Mouse (Mus musculus) intestine, embryonic 16.5 days (tissue): ENCODE measurements around the gene Nr0b2. TPM values are rescaled to one million over a fixed set of nuclear protein-coding genes. Genes with fewer than 3 reads are reported as not detected.

ENCODE experiments used
- ATAC-seq: fragments of 200-750 bp; cut with Nextera tagmentation; 2 replicates; pipeline ENCODE4 v1.8.0; 2017; ENCODE audit warnings: moderate TSS enrichment, moderate library complexity
- H3K27ac ChIP-seq: fragments of 300-500 bp; sonication (generic); 2 replicates; pipeline ENCODE4 v1.5.1; 2014; ENCODE audit warnings: mild to moderate bottlenecking, low read length
- H3K27me3 ChIP-seq: fragments of 300-500 bp; sonication (generic); replicated peaks from 2 replicates; pipeline ENCODE4 v1.6.1; 2014; ENCODE audit warnings: low read length, control low read depth, mixed read lengths; ENCODE audit not compliant: control insufficient read depth, insufficient read depth
- H3K36me3 ChIP-seq: fragments of 300-500 bp; sonication (generic); 2 replicates; pipeline ENCODE4 v1.6.1; 2014; ENCODE audit warnings: low read length, control low read depth; ENCODE audit not compliant: control insufficient read depth, insufficient read depth
- H3K4me1 ChIP-seq: fragments of 300-500 bp; sonication (generic); 2 replicates; pipeline ENCODE4 v1.6.1; 2014; ENCODE audit warnings: low read length, control low read depth, mixed read lengths; ENCODE audit not compliant: control insufficient read depth, insufficient read depth
- H3K4me2 ChIP-seq: fragments of 300-500 bp; sonication (generic); 2 replicates; pipeline ENCODE4 v1.6.1; 2014; ENCODE audit warnings: low read depth, low read length, control low read depth
- H3K4me3 ChIP-seq: fragments of 300-500 bp; sonication (generic); 2 replicates; pipeline ENCODE4 v1.5.1; 2014; ENCODE audit warnings: mild to moderate bottlenecking, low read length
- H3K9ac ChIP-seq: fragments of 300-500 bp; sonication (generic); 2 replicates; pipeline ENCODE4 v1.6.1; 2014; ENCODE audit warnings: low read depth, low read length
- H3K9me3 ChIP-seq: fragments of 300-500 bp; sonication (generic); 2 replicates; pipeline ENCODE4 v1.6.1; 2016; ENCODE audit warnings: low read length, control low read depth; ENCODE audit not compliant: control insufficient read depth
- WGBS: fragments of 180-500 bp; shearing (Covaris S2); extraction: QIAGEN DNeasy Blood & Tissue Kit; methylation state at CpG from one replicate; pipeline ENCODE4 v1.1.7; 2014; 5-methylcytosine and 5-hydroxymethylcytosine counted together
- polyA plus RNA-seq: library from polyadenylated mRNA; unstranded; fragments of >200 nt; fragmentation: Nextera tagmentation; extraction: Ambion mirVana; gene quantifications from 2 replicates; pipeline ENCODE4 v1.2.1, GENCODE M21; 2015

The Nr0b2 gene
- polyA plus RNA-seq, 1 experiment from 2014 or later, result 9.2 TPM

GRCm38 (mm10) chr4:133519369-133519665 is 33.9 kb upstream of the Nr0b2 start:
- Histone ChIP-seq H3K27ac (peak overlapping the region; percentile 90), H3K36me3 (no peaks in the 10 kb centered on the region), H3K9me3 (no peaks in the 10 kb centered on the region), H3K4me1 (peaks cover 4% of the 10 kb centered on the region; the same call in 1 of the 2 replicates), H3K4me3 (peak overlapping the region; percentile 62), H3K27me3 (peaks cover 21% of the 10 kb centered on the region), H3K9ac (peak overlapping the region; percentile 79), H3K4me2 (peak overlapping the region; percentile 51)
- ATAC-seq, result peak; percentile 65; the same call in 1 of the 2 replicates
- WGBS, result 4% methylated on average over 25 of the region's 25 CpGs

- Histone ChIP-seq H3K4me2 (no peak overlapping the region), H3K27me3 (peaks cover 21% of the 10 kb centered on the region), H3K9ac (no peak overlapping the region), H3K4me3 (no peak overlapping the region), H3K4me1 (peaks cover 4% of the 10 kb centered on the region; the same call in 1 of the 2 replicates), H3K9me3 (0 out of 2 replicates have a peak, but pooled peaks cover 3% of the 10 kb centered on the region), H3K27ac (no peak overlapping the region), H3K36me3 (no peaks in the 10 kb centered on the region)
- no peak for ATAC-seq
- 57% methylated on average over 2 of the region's 2 CpGs for WGBS
Observed at GRCm38 (mm10) chr4:133521502-133521901, 31.7 kb upstream of the Nr0b2 start.

GRCm38 (mm10) chr4:133527788-133528187 is 25.4 kb upstream of the Nr0b2 start:
- Histone ChIP-seq H3K4me1 (peaks cover 5% of the 10 kb centered on the region; the same call in 1 of the 2 replicates), H3K4me3 (no peak overlapping the region), H3K36me3 (peaks cover 16% of the 10 kb centered on the region), H3K4me2 (peak overlapping the region; percentile 38; the same call in 1 of the 2 replicates), H3K27ac (no peak overlapping the region), H3K9me3 (0 out of 2 replicates have a peak, but pooled peaks cover 3% of the 10 kb centered on the region), H3K27me3 (no peaks in the 10 kb centered on the region), H3K9ac (peak overlapping the region; percentile 40; the same call in 1 of the 2 replicates)
- ATAC-seq, result peak; percentile 80
- 57% methylated on average over 16 of the region's 16 CpGs for WGBS

GRCm38 (mm10) chr4:133532777-133533176 is 20.4 kb upstream of the Nr0b2 start:
- no peak overlapping the region for H3K9ac ChIP-seq
- no peaks in the 10 kb centered on the region for H3K9me3 ChIP-seq
- no peak overlapping the region for H3K4me3 ChIP-seq
- ATAC-seq, result no peak
- H3K27ac ChIP-seq, result no peak overlapping the region
- 77% methylated on average over 3 of the region's 3 CpGs for WGBS
- no peak overlapping the region for H3K4me2 ChIP-seq
- H3K36me3 ChIP-seq, result peaks cover 32% of the 10 kb centered on the region
- H3K27me3 ChIP-seq, result no peaks in the 10 kb centered on the region
- H3K4me1 ChIP-seq, result peaks cover 14% of the 10 kb centered on the region

GRCm38 (mm10) chr4:133536081-133536480 is 17.1 kb upstream of the Nr0b2 start:
- H3K9ac ChIP-seq, result peak overlapping the region; percentile 12; the same call in 1 of the 2 replicates
- 81% methylated on average over 3 of the region's 3 CpGs for WGBS
- H3K36me3 ChIP-seq, result peaks cover 27% of the 10 kb centered on the region
- no peak overlapping the region for H3K4me2 ChIP-seq
- H3K4me1 ChIP-seq, result peaks cover 9% of the 10 kb centered on the region; the same call in 1 of the 2 replicates
- ATAC-seq, result peak; percentile 22; the same call in 1 of the 2 replicates
- H3K27me3 ChIP-seq, result no peaks in the 10 kb centered on the region
- H3K9me3 ChIP-seq, result no peaks in the 10 kb centered on the region
- no peak overlapping the region for H3K4me3 ChIP-seq
- peak overlapping the region; percentile 80 for H3K27ac ChIP-seq

GRCm38 (mm10) chr4:133536652-133537051 is 16.5 kb upstream of the Nr0b2 start:
- Histone ChIP-seq H3K9me3 (no peaks in the 10 kb centered on the region), H3K4me2 (no peak overlapping the region), H3K4me1 (peaks cover 9% of the 10 kb centered on the region; the same call in 1 of the 2 replicates), H3K27ac (peak overlapping the region; percentile 80), H3K36me3 (peaks cover 27% of the 10 kb centered on the region), H3K9ac (peak overlapping the region; percentile 12; the same call in 1 of the 2 replicates), H3K4me3 (no peak overlapping the region), H3K27me3 (no peaks in the 10 kb centered on the region)
- peak; percentile 45; the same call in 1 of the 2 replicates for ATAC-seq
- 77% methylated on average over 5 of the region's 5 CpGs for WGBS

GRCm38 (mm10) chr4:133545272-133546231 is 7.6 kb upstream of the Nr0b2 start, which contains the start of gene Nudc:
Gene Nudc (minus strand): TSS chr4:133545996.
- H3K4me2 ChIP-seq, result peak within 1 kb of the TSS; percentile 84
- no peaks in the 10 kb centered on the region for H3K36me3 ChIP-seq
- peak; percentile 99 for ATAC-seq
- no peaks in the 10 kb centered on the region for H3K27me3 ChIP-seq
- H3K9me3 ChIP-seq, result 0 out of 2 replicates have a peak, but pooled peaks cover 2% of the 10 kb centered on the region
- H3K4me3 ChIP-seq, result peak within 1 kb of the TSS; percentile 91
- WGBS, result under 1% methylated on average over 75 of the region's 77 CpGs
- peak within 1 kb of the TSS; percentile 93 for H3K9ac ChIP-seq
- peak within 1 kb of the TSS; percentile 57 for H3K27ac ChIP-seq
- H3K4me1 ChIP-seq, result peaks cover 14% of the 10 kb centered on the region

GRCm38 (mm10) chr4:133552029-133552428 is 1.1 kb upstream of the Nr0b2 start:
- H3K4me3 ChIP-seq, result no peak overlapping the region
- H3K9me3 ChIP-seq, result 0 out of 2 replicates have a peak, but pooled peaks cover 2% of the 10 kb centered on the region
- peak overlapping the region; percentile 83; the same call in 1 of the 2 replicates for H3K27ac ChIP-seq
- ATAC-seq, result no peak
- H3K4me1 ChIP-seq, result peaks cover 9% of the 10 kb centered on the region
- no peaks in the 10 kb centered on the region for H3K36me3 ChIP-seq
- H3K4me2 ChIP-seq, result no peak overlapping the region
- WGBS, result 75% methylated on average over 1 of the region's 1 CpGs
- no peaks in the 10 kb centered on the region for H3K27me3 ChIP-seq
- H3K9ac ChIP-seq, result no peak overlapping the region; the same call in 1 of the 2 replicates
